Mouse (Mus musculus): ENCODE results near the gene Ehmt2.

Gene Ehmt2

GRCm38 (mm10) chr17:34898160-34898586 lies at the start of gene Ehmt2, which contains the start of gene C2:
Gene Ehmt2, plus strand, starts transcription at chr17:34898469.
Gene C2, minus strand, starts transcription at chr17:34898265.
- peak; percentile 74 to 80 for DNase-seq (ENCODE audit: low spot score in 2 of 2)

- DNase-seq (ENCODE audit: low spot score in 2 of 2): peak; percentile 98
These were observed 48.4 kb upstream of the Ehmt2 start, which contains the start of the genes Skiv2l and Nelfe for GRCm38 (mm10) chr17:34849722-34850516. Gene Skiv2l, minus strand, starts transcription at chr17:34850210. Gene Nelfe, plus strand, starts transcription at chr17:34850391.

- no peak for DNase-seq (ENCODE audit: low spot score in 2 of 2)
These were observed 47.6 kb upstream of the Ehmt2 start for GRCm38 (mm10) chr17:34850517-34851125.

- DNase-seq (ENCODE audit: low spot score in 2 of 2): no peak
These were observed 44.8 kb upstream of the Ehmt2 start for GRCm38 (mm10) chr17:34853511-34853910.

GRCm38 (mm10) chr17:34854761-34855160 lies 43.5 kb upstream of the Ehmt2 start:
- DNase-seq (ENCODE audit: low spot score in 2 of 2): no peak

GRCm38 (mm10) chr17:34855825-34856224 lies 42.4 kb upstream of the Ehmt2 start:
- peak in 1 of 2 experiments; percentile 33 for DNase-seq (ENCODE audit: low spot score in 2 of 2)

- DNase-seq (ENCODE audit: low spot score in 2 of 2): no peak
These were observed 39.6 kb upstream of the Ehmt2 start for GRCm38 (mm10) chr17:34858670-34859069.

- DNase-seq (ENCODE audit: low spot score in 2 of 2): no peak
These were observed 37.8 kb upstream of the Ehmt2 start for GRCm38 (mm10) chr17:34860514-34860913.

GRCm38 (mm10) chr17:34861704-34862415 lies 36.4 kb upstream of the Ehmt2 start:
- peak in 1 of 2 experiments; percentile 40 for DNase-seq (ENCODE audit: low spot score in 2 of 2)

- DNase-seq (ENCODE audit: low spot score in 2 of 2): no peak
These were observed 35.7 kb upstream of the Ehmt2 start, which contains the start of gene Cfb for GRCm38 (mm10) chr17:34862416-34863081. Gene Cfb, minus strand, starts transcription at chr17:34862518.

- DNase-seq (ENCODE audit: low spot score in 2 of 2): no peak
These were observed 32.3 kb upstream of the Ehmt2 start for GRCm38 (mm10) chr17:34865981-34866380.

GRCm38 (mm10) chr17:34874321-34874720 lies 23.9 kb upstream of the Ehmt2 start:
- DNase-seq (ENCODE audit: low spot score in 2 of 2): no peak

- DNase-seq (ENCODE audit: low spot score in 2 of 2): no peak
These were observed 18.9 kb upstream of the Ehmt2 start, which contains the start of gene Zbtb12 for GRCm38 (mm10) chr17:34879336-34879879. Gene Zbtb12, plus strand, starts transcription at chr17:34879483.

GRCm38 (mm10) chr17:34881166-34881565 lies 17.1 kb upstream of the Ehmt2 start:
- no peak for DNase-seq (ENCODE audit: low spot score in 2 of 2)

GRCm38 (mm10) chr17:34881683-34882310 lies 16.5 kb upstream of the Ehmt2 start, which contains the start of gene Gm20547:
Gene Gm20547, minus strand, starts transcription at chr17:34882042.
- DNase-seq (ENCODE audit: low spot score in 2 of 2): no peak

GRCm38 (mm10) chr17:34883332-34883731 lies 14.9 kb upstream of the Ehmt2 start:
- DNase-seq (ENCODE audit: low spot score in 2 of 2): no peak

- DNase-seq (ENCODE audit: low spot score in 2 of 2): no peak
These were observed 13.6 kb upstream of the Ehmt2 start for GRCm38 (mm10) chr17:34884704-34885103.

- DNase-seq (ENCODE audit: low spot score in 2 of 2): no peak
These were observed 12.7 kb upstream of the Ehmt2 start for GRCm38 (mm10) chr17:34885615-34886014.

GRCm38 (mm10) chr17:34887942-34888341 lies 10.3 kb upstream of the Ehmt2 start:
- no peak for DNase-seq (ENCODE audit: low spot score in 2 of 2)

- no peak for DNase-seq (ENCODE audit: low spot score in 2 of 2)
These were observed 8.1 kb upstream of the Ehmt2 start for GRCm38 (mm10) chr17:34890074-34890743.

Measured in urinary bladder, postnatal 36 days (tissue).